Mouse (Mus musculus): ENCODE data around the gene Lrrc2.

The Lrrc2 gene

DNA sequence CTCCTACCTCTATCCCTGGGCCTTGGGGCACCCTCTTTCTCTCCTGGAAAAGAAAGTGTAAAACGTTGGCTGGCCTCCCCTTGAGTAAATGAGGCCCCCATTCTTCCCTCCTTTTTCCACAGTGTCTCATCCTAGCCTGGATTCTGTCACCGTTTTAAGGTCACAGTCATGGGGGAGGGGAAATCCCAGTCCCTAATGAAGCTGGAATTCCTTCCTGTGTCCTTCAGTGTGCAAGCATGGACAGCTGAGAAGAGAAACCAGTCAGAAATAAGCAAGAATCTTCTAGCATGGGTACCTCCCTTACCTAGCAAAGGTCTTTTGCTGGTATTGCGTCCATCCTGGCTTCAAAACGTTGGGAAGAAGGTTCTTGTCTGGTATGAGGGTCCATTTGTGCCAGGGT lies 37.8 kb downstream of the Lrrc2 start:
- DNase-seq = no peak

GRCm38 (mm10) chr9:110989543-110989942 lies 38.2 kb downstream of the Lrrc2 start:
- no peak for DNase-seq

DNA sequence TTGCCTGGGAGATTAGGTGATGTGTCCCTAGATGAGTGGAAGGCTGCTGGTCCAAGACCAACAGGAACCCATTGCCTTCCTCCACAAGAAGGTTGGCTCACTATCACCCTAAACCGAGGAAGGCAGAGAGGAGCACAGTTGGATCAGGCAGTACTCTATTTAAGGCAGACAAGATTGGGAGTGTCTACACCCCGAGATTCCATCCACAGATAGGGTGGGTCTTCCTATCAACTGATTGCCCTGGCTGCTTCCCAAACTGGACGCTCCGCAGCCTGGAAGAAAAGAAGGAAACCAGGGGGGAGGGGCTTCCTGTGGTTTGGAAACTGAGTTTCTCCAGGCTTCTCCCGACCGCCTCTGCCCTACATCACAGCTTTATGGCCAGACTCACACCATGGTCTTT lies 38.9 kb downstream of the Lrrc2 start, which contains the start of gene Rtp3:
TSS of gene Rtp3 (minus strand) at position 380 of the 400 bp plus-strand sequence.
- DNase-seq = peak; percentile 98

DNA sequence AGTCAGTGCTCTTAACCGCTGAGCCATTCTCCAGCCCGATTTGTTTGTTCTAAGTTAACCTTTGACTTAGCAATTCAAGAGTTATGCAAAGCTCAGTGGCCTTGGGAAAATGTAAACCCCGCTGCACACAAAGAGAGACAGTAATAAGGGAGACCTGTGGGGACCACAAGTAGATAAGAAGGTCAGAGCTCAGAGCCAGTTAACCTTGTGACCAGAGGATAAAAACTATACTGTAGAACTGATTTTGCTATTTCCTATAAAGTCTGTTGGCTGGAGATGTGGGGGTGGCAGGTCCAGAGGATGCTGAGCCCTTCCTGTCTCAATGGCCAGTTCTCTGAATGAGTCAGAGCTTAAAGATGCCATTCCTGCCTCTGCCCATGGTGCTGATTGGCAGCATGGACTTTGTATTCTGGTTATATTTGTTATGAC lies 42.0 kb downstream of the Lrrc2 start:
- peak; percentile 78 for DNase-seq

DNA sequence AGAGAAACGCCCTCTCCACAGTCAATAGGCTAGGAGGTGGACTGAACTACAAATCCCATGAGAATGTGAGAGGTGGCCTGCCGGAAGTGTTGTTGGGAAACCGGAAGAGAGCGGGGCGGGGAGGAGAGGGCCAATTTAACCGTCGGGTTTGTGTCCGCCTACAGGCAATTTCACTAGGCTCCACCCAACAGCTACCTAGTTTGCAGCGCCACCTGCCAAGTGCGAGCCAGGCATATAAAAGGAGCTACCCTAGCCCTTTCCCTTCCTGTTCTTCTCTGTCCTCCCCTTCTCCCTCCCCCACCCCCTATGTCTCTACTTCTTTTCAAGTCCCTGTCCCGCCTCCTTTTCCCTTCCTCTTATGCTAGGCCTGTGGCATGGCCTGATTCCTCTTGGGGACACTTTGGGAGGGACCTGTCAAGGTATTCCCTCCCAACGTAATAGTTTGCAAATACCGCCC lies 43.4 kb downstream of the Lrrc2 start:
- DNase-seq = peak; percentile 98

DNA sequence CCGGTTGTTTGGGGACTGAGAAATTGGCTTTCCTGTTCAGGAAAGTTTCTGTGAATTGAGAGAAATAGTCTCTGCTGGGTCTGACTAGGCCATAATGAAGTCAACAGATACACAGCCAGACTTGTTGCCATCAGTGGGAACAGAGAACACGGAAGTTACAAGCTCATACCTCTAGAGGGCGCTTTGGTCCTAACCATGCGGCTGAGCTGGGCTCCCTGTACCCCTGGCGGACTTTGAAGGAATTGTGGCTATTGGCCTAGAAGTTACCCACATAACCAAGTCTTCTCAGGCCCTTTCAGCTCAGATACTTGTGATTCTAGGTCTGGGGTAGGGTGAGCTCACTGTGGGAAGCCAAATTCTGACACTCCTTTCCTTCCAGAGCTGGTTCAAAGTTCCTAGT lies 45.9 kb downstream of the Lrrc2 start:
- DNase-seq = peak; percentile 95

- DNase-seq = no peak
Observed at GRCm38 (mm10) chr9:110999056-110999455, 47.7 kb downstream of the Lrrc2 start.

DNA sequence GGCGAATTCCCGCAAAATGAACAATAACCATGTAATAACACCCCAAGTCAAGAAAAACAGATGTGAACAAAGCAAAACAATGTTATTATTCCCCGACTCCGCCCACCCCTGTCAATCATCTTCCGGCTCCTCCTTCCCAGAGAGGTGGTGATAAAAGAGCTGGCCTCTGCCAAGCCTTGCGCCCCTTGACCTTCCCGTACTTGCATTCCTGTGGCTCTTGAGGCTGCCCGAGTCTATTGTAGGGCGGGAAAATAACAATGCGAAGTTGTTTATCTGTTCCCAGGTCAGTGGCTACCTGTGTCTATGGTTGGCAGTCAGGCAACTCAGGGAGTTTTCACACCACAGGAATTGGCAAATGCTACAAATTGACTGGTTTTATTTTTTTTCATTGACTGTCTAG lies 48.5 kb downstream of the Lrrc2 start:
- peak; percentile 97 for DNase-seq

GRCm38 (mm10) chr9:111001621-111002020 lies 50.3 kb downstream of the Lrrc2 start:
- no peak for DNase-seq

DNA sequence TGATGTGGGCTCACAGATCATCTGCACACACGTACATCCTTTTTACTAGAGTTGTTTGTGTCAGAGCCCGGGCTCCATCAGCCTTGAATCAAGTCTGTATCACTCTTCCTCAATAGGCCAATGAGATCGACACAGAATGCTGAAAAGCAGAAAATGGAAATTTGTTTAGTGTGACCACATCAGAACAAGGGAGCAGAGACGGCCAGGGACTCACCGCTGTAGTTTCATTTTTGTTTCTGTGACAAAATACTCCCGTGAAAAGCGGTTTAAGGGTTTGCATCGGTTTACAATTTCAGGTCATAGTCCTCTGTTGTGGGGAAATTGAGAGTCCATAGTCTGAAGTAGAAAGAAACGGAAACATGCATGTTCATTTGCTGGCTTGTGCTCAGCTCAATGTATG lies 51.9 kb downstream of the Lrrc2 start:
- DNase-seq = no peak

- no peak for DNase-seq
Observed at GRCm38 (mm10) chr9:111006544-111006943, 55.2 kb downstream of the Lrrc2 start.

DNA sequence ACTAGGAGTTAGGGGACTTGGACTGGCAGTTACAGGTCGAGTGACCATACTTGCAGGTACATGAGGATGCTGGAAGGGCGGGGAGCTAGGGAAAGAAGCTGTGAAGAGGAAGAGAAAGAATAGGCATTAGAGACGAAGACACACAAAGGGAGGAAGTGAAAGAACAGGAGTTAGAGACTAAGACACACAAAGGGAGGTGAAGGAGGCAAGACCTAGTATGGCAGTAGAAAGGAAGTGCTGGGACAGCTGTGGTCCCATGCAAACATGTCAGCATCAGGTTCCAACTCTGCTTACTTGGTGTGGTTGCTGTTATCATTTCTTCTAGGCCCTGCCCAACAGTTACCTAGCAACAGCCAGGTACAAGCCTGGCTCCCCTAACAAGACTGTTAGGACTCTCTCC lies 58.4 kb downstream of the Lrrc2 start:
- no peak for DNase-seq

DNA sequence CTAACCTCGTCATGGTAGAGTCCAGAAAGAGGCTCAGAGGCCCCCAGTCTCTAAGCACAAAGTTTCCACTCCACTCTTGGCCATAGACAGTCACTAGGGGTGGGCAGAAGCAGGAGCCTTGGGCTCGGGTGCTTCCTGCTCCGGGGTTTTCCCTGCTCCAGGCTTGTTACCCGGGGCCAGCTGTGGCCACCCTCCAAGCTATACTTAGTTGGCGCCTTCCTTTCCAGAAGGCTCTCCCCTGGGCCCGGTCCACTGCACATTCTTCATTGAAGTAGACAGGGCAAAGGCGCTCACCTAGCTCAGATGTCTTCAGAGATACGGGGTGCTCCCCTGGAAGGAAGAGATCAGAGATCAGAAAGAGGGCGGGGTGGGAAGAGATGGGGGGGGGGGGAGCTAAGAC lies 60.2 kb downstream of the Lrrc2 start:
- DNase-seq = peak; percentile 94

GRCm38 (mm10) chr9:111012041-111012440 lies 60.7 kb downstream of the Lrrc2 start:
- DNase-seq = no peak

GRCm38 (mm10) chr9:111015658-111016057 lies 64.3 kb downstream of the Lrrc2 start:
- DNase-seq = no peak

DNA sequence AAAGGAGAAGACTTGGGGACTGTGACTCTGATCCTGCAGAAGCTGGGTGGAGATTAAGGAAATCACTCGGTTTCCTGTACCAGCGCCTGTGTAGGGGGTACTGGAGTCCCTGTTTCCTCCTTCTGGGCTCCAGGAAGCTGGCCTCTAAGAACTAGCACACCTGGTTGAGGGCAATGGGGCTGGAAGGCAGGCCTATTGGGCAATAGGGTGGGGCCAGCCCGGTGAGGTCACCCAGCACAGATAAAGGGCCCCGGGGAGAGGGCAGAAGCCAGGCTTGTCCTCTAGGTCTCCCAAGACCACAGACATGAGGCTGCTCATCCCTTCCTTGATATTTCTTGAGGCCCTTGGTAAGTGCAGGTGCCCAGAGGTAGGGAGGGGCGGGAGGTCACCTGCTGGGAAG lies 67.7 kb downstream of the Lrrc2 start, which contains the start of gene Ltf:
TSS of gene Ltf (plus strand) at position 250 of the 400 bp plus-strand sequence.
- DNase-seq = no peak

DNA sequence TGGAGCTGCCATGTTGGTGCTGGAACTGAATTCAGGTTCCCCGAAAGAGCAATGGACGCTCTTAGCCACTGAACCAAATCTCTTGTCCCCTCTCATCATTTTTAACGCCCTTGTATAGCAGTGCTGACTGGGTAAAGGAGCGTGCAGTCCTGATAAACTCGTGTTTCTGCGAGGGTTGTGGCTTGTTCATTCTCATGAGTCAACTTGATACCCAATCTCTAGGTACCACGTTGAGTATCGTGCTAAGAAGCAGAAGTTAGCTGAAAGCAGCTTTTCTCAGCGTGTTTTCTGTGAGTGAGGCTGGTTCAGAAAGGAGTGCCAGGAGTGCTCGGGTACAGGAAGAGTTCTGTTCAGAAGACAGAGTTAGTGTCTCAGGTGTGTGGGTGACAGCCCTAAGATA lies 75.4 kb downstream of the Lrrc2 start:
- DNase-seq = no peak
